Mouse (Mus musculus): Measurements from ENCODE around the gene Prdm1.

- TF ChIP-seq EP300 (IDR thresholded peaks at IDR 0.05; ENCODE audit: low read depth) = no peak
- TF ChIP-seq CTCF (IDR thresholded peaks at IDR 0.05; ENCODE audit: low read depth) = no peak
Measured at GRCm38 (mm10) chr10:44462351-44462750, 66.0 kb downstream of the Prdm1 start.

Data from liver, postnatal 0 days (tissue).